Mouse (Mus musculus): ENCODE data around the gene Ccdc97.

DNA sequence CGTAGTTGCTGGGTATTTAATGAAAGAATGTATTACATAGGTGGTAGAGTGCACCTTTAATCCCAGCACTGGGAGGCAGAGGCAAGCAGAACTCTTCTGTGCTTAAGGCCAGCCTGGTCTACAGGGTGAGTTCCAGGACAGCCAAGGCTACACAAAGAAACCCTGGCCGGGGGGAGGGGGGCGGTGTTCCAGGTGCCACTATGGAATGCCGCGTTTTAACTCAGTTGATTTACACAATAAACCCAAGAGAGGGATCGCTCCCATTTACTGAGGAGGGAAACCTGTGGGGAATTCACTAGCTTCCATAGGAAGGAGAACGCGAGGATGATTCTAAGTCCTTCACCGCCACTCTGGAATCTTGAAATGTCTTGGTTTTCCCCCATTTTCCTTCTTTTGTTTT, 49.3 kb downstream of the Ccdc97 start:
- TF ChIP-seq CTCF (IDR thresholded peaks at IDR 0.05; ENCODE audit: control insufficient read depth, insufficient read depth, insufficient read length) = no peak
- TF ChIP-seq MAX (IDR thresholded peaks at IDR 0.05) = no peak
- no peak for TF ChIP-seq USF1 (IDR thresholded peaks at IDR 0.05; ENCODE audit: low read depth)
- no peak for TF ChIP-seq MYOD1 (IDR thresholded peaks at IDR 0.05; ENCODE audit: control insufficient read depth, insufficient read length, low read depth)

All from C2C12 (cell line).